Mouse (Mus musculus): ENCODE data around the gene Tdgf1. TPM values are rescaled to one million over a fixed set of nuclear protein-coding genes. Genes with fewer than 3 reads are reported as not detected.
A peak's percentile ranks its signal among the peaks of the same experiment; 100 is the strongest.

The Tdgf1 gene
- not detected for total RNA-seq (2021)
- long read RNA-seq, experiment 1: 0 reads
- long read RNA-seq, experiment 2: 0 reads

- no peak within 1 kb of the TSS for H3K27ac ChIP-seq
- DNase-seq: no peak
- H3K4me3 ChIP-seq: no peak within 1 kb of the TSS
- TF ChIP-seq CTCF (IDR thresholded peaks at IDR 0.05): no peak
- intact Hi-C loops (cut with DNase I): no loop called here
Measured at GRCm38 (mm10) chr9:110945926-110946325, at the start of gene Tdgf1. TSS of gene Tdgf1 (minus strand) at chr9:110946158.

GRCm38 (mm10) chr9:110994716-110995172 is 48.8 kb upstream of the Tdgf1 start:
- TF ChIP-seq CTCF (IDR thresholded peaks at IDR 0.05): peak; percentile 22; the same call in 1 of the 2 replicates
- intact Hi-C loops (cut with DNase I): loop anchor here (2.0 to 5.0 kb wide), 2 partner anchors 72 to 168 kb away; no protein-coding TSS in a partner anchor
- H3K27ac ChIP-seq: peak overlapping the region; percentile 87
- DNase-seq: peak; percentile 84
- peak overlapping the region; percentile 67 for H3K4me3 ChIP-seq

GRCm38 (mm10) chr9:110993281-110993709 is 47.3 kb upstream of the Tdgf1 start:
- intact Hi-C loops (cut with DNase I): no loop called here
- H3K27ac ChIP-seq: no peak overlapping the region
- TF ChIP-seq CTCF (IDR thresholded peaks at IDR 0.05): no peak

GRCm38 (mm10) chr9:110990204-110990603 is 44.2 kb upstream of the Tdgf1 start, which contains the start of gene Rtp3:
TSS of gene Rtp3 (minus strand) at chr9:110990583.
- intact Hi-C loops (cut with DNase I): no loop called here
- no peak for TF ChIP-seq CTCF (IDR thresholded peaks at IDR 0.05)

More at GRCm38 (mm10) chr9:110993281-110993709, 47.3 kb upstream of the Tdgf1 start:
- DNase-seq: no peak
- H3K4me3 ChIP-seq: no peak overlapping the region

GRCm38 (mm10) chr9:110989543-110989942 is 43.6 kb upstream of the Tdgf1 start:
- peak overlapping the region; percentile 61 for H3K4me3 ChIP-seq
- no peak for TF ChIP-seq CTCF (IDR thresholded peaks at IDR 0.05)
- peak overlapping the region; percentile 83 for H3K27ac ChIP-seq
- intact Hi-C loops (cut with DNase I): no loop called here
- DNase-seq: no peak

More at GRCm38 (mm10) chr9:110990204-110990603, 44.2 kb upstream of the Tdgf1 start, which contains the start of gene Rtp3:
- peak within 1 kb of the TSS; percentile 83 for H3K27ac ChIP-seq
- DNase-seq: peak; percentile 48
- H3K4me3 ChIP-seq: peak within 1 kb of the TSS; percentile 61

GRCm38 (mm10) chr9:110989141-110989540 is 43.2 kb upstream of the Tdgf1 start:
- intact Hi-C loops (cut with DNase I): no loop called here
- peak overlapping the region; percentile 61 for H3K4me3 ChIP-seq
- peak overlapping the region; percentile 83 for H3K27ac ChIP-seq
- DNase-seq: no peak
- TF ChIP-seq CTCF (IDR thresholded peaks at IDR 0.05): no peak

- H3K4me3 ChIP-seq: 0 out of 2 replicates have a peak overlapping the region, but pooled peaks have one; percentile 23
- TF ChIP-seq CTCF (IDR thresholded peaks at IDR 0.05): no peak
- DNase-seq: no peak
- intact Hi-C loops (cut with DNase I): no loop called here
- H3K27ac ChIP-seq: no peak overlapping the region
Measured at GRCm38 (mm10) chr9:110988078-110988477, 42.1 kb upstream of the Tdgf1 start.

GRCm38 (mm10) chr9:110987331-110987730 is 41.4 kb upstream of the Tdgf1 start:
- no peak overlapping the region for H3K27ac ChIP-seq
- no peak for DNase-seq
- TF ChIP-seq CTCF (IDR thresholded peaks at IDR 0.05): no peak
- intact Hi-C loops (cut with DNase I): no loop called here
- H3K4me3 ChIP-seq: no peak overlapping the region

GRCm38 (mm10) chr9:110985951-110986350 is 40.0 kb upstream of the Tdgf1 start:
- no peak for DNase-seq
- intact Hi-C loops (cut with DNase I): no loop called here
- no peak overlapping the region for H3K27ac ChIP-seq
- no peak for TF ChIP-seq CTCF (IDR thresholded peaks at IDR 0.05)
- H3K4me3 ChIP-seq: no peak overlapping the region

GRCm38 (mm10) chr9:110985541-110985940 is 39.6 kb upstream of the Tdgf1 start:
- DNase-seq: no peak
- no peak overlapping the region for H3K27ac ChIP-seq
- no peak for TF ChIP-seq CTCF (IDR thresholded peaks at IDR 0.05)
- intact Hi-C loops (cut with DNase I): no loop called here
- H3K4me3 ChIP-seq: no peak overlapping the region

- intact Hi-C loops (cut with DNase I): no loop called here
- no peak for TF ChIP-seq CTCF (IDR thresholded peaks at IDR 0.05)
- no peak for DNase-seq
Measured at GRCm38 (mm10) chr9:110984096-110984495, 38.1 kb upstream of the Tdgf1 start.

GRCm38 (mm10) chr9:110982351-110982750 is 36.4 kb upstream of the Tdgf1 start:
- intact Hi-C loops (cut with DNase I): no loop called here
- Histone ChIP-seq H3K4me3 (no peak overlapping the region), H3K27ac (no peak overlapping the region)
- DNase-seq: no peak
- TF ChIP-seq CTCF (IDR thresholded peaks at IDR 0.05): no peak

More at GRCm38 (mm10) chr9:110984096-110984495, 38.1 kb upstream of the Tdgf1 start:
- no peak overlapping the region for H3K4me3 ChIP-seq
- no peak overlapping the region for H3K27ac ChIP-seq

GRCm38 (mm10) chr9:110979411-110979810 is 33.5 kb upstream of the Tdgf1 start:
- intact Hi-C loops (cut with DNase I): no loop called here
- no peak for DNase-seq
- Histone ChIP-seq H3K27ac (no peak overlapping the region), H3K4me3 (no peak overlapping the region)
- no peak for TF ChIP-seq CTCF (IDR thresholded peaks at IDR 0.05)

- TF ChIP-seq CTCF (IDR thresholded peaks at IDR 0.05): no peak
- no peak for DNase-seq
- H3K4me3 ChIP-seq: no peak overlapping the region
- H3K27ac ChIP-seq: no peak overlapping the region
- intact Hi-C loops (cut with DNase I): loop anchor here (10.0 kb wide), 1 partner anchor 299 kb away; no protein-coding TSS in a partner anchor
Measured at GRCm38 (mm10) chr9:110965910-110966231, 19.9 kb upstream of the Tdgf1 start.

All from gastrocnemius, adult 2 months (tissue).